8 mouse cellular contexts compared by ENCODE assay signal in the genomic region with DNA sequence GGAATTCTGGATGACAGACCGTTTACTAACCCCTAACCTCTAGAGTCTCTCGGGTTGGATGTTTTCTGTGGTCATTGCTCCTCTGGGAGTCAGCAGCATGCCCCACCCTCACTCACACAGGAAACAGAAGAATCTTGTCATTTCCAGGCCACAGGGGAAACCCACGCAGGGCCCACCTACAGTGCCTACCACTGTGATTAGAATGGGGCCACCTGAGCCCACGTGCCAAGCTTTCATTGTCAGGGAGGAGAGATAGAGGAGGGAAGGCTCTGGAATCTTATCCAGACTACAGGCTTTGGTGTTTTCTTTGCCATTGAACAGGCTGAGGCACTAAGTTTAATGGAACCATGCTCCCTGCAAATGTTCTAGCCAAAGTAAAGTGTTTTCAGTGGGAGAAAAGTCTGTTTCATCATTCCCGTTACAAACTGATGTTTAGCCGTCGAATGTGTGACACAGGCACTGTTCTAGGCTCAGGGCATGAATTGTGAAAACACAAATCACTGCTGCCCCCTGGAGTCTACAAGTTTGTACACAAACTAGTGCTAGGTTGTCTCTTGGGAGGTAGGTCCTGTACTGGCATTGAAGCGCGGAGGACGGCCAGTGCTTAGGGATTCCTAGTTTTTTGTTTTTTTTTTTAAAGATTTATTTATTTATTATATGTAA. TPM values are rescaled to one million over a fixed set of nuclear protein-coding genes. Genes with fewer than 3 reads are reported as not detected.
A peak's percentile ranks its signal among the peaks of the same experiment; 100 is the strongest.
DNase-seq lines count a peak whose midpoint lies in the region; ATAC-seq and TF ChIP-seq lines count a peak whose summit lies in the region.

No protein-coding gene starts in this region.

- H3K36me3 ChIP-seq in hindbrain, postnatal 0 days (ENCODE audit: insufficient read depth, low read length), result no peaks in the 10 kb centered on the region
- no peaks in the 10 kb centered on the region for H3K36me3 ChIP-seq in hindbrain, embryonic 14.5 days (replicated peaks; ENCODE audit: control insufficient read depth, insufficient read depth)
- no peaks in the 10 kb centered on the region for H3K36me3 ChIP-seq in heart, embryonic 14.5 days (ENCODE audit: control insufficient read depth, insufficient read depth, low read length)
- H3K36me3 ChIP-seq in liver, embryonic 14.5 days (replicated peaks; ENCODE audit: control insufficient read depth, insufficient read depth, low read depth), result no peaks in the 10 kb centered on the region
- H3K36me3 ChIP-seq in stomach, embryonic 16.5 days (ENCODE audit: control insufficient read depth, insufficient read depth, low read length), result no peaks in the 10 kb centered on the region

- no peaks in the 10 kb centered on the region for H3K9me3 ChIP-seq in hindbrain, postnatal 0 days (ENCODE audit: low read length)
- H3K9me3 ChIP-seq in hindbrain, embryonic 14.5 days (ENCODE audit: control insufficient read depth, low read length), result no peaks in the 10 kb centered on the region
- no peaks in the 10 kb centered on the region for H3K9me3 ChIP-seq in heart, embryonic 14.5 days (ENCODE audit: control insufficient read depth, low read length)
- H3K9me3 ChIP-seq in liver, embryonic 14.5 days (ENCODE audit: control insufficient read depth, low read length), result no peaks in the 10 kb centered on the region
- H3K9me3 ChIP-seq in stomach, embryonic 16.5 days (replicated peaks; ENCODE audit: control insufficient read depth, low read length), result no peaks in the 10 kb centered on the region

- H3K27ac ChIP-seq in hindbrain, postnatal 0 days, result no peak overlapping the region
- no peak overlapping the region for H3K27ac ChIP-seq in hindbrain, embryonic 14.5 days
- peak overlapping the region; percentile 33 to 72 for H3K27ac ChIP-seq in heart, embryonic 14.5 days (replicated peaks in 1 of 2; ENCODE audit: control insufficient read depth in 1 of 2, insufficient read depth in 1 of 2, low read depth in 2 of 2, low read length in 2 of 2)
- no peak overlapping the region for H3K27ac ChIP-seq in liver, embryonic 14.5 days
- peak overlapping the region; percentile 78 for H3K27ac ChIP-seq in stomach, embryonic 16.5 days (ENCODE audit: low read length)

- H3K4me2 ChIP-seq in hindbrain, postnatal 0 days (ENCODE audit: low read depth, low read length), result no peak overlapping the region
- no peak overlapping the region for H3K4me2 ChIP-seq in hindbrain, embryonic 14.5 days (replicated peaks)
- 0 out of 2 replicates have a peak overlapping the region, but pooled peaks have one; percentile 16 for H3K4me2 ChIP-seq in heart, embryonic 14.5 days (ENCODE audit: low read length)
- no peak overlapping the region for H3K4me2 ChIP-seq in liver, embryonic 14.5 days (ENCODE audit: low read depth)
- no peak overlapping the region for H3K4me2 ChIP-seq in stomach, embryonic 16.5 days (ENCODE audit: low read depth, low read length)

- no peaks in the 10 kb centered on the region for H3K4me1 ChIP-seq in hindbrain, postnatal 0 days (ENCODE audit: insufficient read depth, low read length)
- peaks cover 7% of the 10 kb centered on the region; the same call in 1 of the 2 replicates for H3K4me1 ChIP-seq in hindbrain, embryonic 14.5 days (replicated peaks; ENCODE audit: control insufficient read depth, insufficient read depth, low read length)
- H3K4me1 ChIP-seq in heart, embryonic 14.5 days (ENCODE audit: control insufficient read depth in 2 of 2, insufficient read depth in 2 of 2, low read length in 2 of 2), result peaks cover 15 to 31% of the 10 kb centered on the region in 2 experiments
- H3K4me1 ChIP-seq in liver, embryonic 14.5 days (replicated peaks; ENCODE audit: control insufficient read depth in 2 of 2, insufficient read depth in 2 of 2, low read length in 1 of 2), result peaks cover 0 to 8% of the 10 kb centered on the region in 2 experiments; a peak in 2 of 4 replicates
- H3K4me1 ChIP-seq in stomach, embryonic 16.5 days (ENCODE audit: control insufficient read depth, insufficient read depth, low read length), result 0 out of 2 replicates have a peak, but pooled peaks cover 4% of the 10 kb centered on the region

- DNase-seq in hindbrain, postnatal 0 days (ENCODE audit: low spot score), result peak; percentile 14
- DNase-seq in hindbrain, embryonic 14.5 days (ENCODE audit: low spot score), result no peak
- DNase-seq in ES-CJ7 (ENCODE audit: low read depth, low spot score), result peak; percentile 66
- DNase-seq in liver, embryonic 14.5 days (ENCODE audit: low read depth in 3 of 3, low spot score in 3 of 3), result no peak
- no peak for DNase-seq in left cerebral cortex, postnatal 36 days (ENCODE audit: low spot score in 2 of 2)
- DNase-seq in embryo, embryonic 10 days (ENCODE audit: low spot score), result no peak

- H3K27me3 ChIP-seq in hindbrain, postnatal 0 days (ENCODE audit: insufficient read depth, low read length), result no peaks in the 10 kb centered on the region
- H3K27me3 ChIP-seq in hindbrain, embryonic 14.5 days (ENCODE audit: control insufficient read depth, insufficient read depth, low read length), result no peaks in the 10 kb centered on the region
- no peaks in the 10 kb centered on the region for H3K27me3 ChIP-seq in heart, embryonic 14.5 days (ENCODE audit: control insufficient read depth, insufficient read depth, low read length)
- H3K27me3 ChIP-seq in liver, embryonic 14.5 days (ENCODE audit: control insufficient read depth, insufficient read depth, low read length), result no peaks in the 10 kb centered on the region
- H3K27me3 ChIP-seq in stomach, embryonic 16.5 days (ENCODE audit: control insufficient read depth, insufficient read depth, low read length), result no peaks in the 10 kb centered on the region

- no peak overlapping the region for H3K4me3 ChIP-seq in hindbrain, postnatal 0 days (ENCODE audit: low read length)
- no peak overlapping the region for H3K4me3 ChIP-seq in hindbrain, embryonic 14.5 days (replicated peaks; ENCODE audit: low read length)
- H3K4me3 ChIP-seq in heart, embryonic 14.5 days (ENCODE audit: control insufficient read depth in 1 of 2, insufficient read depth in 1 of 2, low read depth in 1 of 2, low read length in 2 of 2), result no peak overlapping the region
- H3K4me3 ChIP-seq in liver, embryonic 14.5 days (ENCODE audit: insufficient read depth in 1 of 2, low read depth in 2 of 2, low read length in 2 of 2), result no peak overlapping the region
- H3K4me3 ChIP-seq in stomach, embryonic 16.5 days (replicated peaks; ENCODE audit: low read length), result no peak overlapping the region

- no peak overlapping the region for H3K9ac ChIP-seq in hindbrain, postnatal 0 days (replicated peaks; ENCODE audit: low read length)
- no peak overlapping the region for H3K9ac ChIP-seq in hindbrain, embryonic 14.5 days
- no peak overlapping the region for H3K9ac ChIP-seq in heart, embryonic 14.5 days (ENCODE audit: low read length)
- H3K9ac ChIP-seq in liver, embryonic 14.5 days (replicated peaks), result no peak overlapping the region
- no peak overlapping the region for H3K9ac ChIP-seq in stomach, embryonic 16.5 days (ENCODE audit: low read length)

- no peak for TF ChIP-seq EP300 in liver, embryonic 14.5 days (IDR thresholded peaks at IDR 0.05; ENCODE audit: low read depth)

- no peak for ATAC-seq in hindbrain, postnatal 0 days
- no peak for ATAC-seq in hindbrain, embryonic 14.5 days (ENCODE audit: low FRiP score)
- ATAC-seq in heart, embryonic 14.5 days (ENCODE audit: insufficient number of reproducible peaks, insufficient read depth, low FRiP score, low read depth), result no peak
- ATAC-seq in liver, embryonic 14.5 days (ENCODE audit: insufficient read depth), result no peak
- no peak for ATAC-seq in stomach, embryonic 16.5 days (ENCODE audit: insufficient read depth, low FRiP score)

- WGBS in hindbrain, postnatal 0 days, result 80% methylated on average over 10 of the region's 10 CpGs
- whole genome bisulfite sequencing in hindbrain, embryonic 14.5 days, result 82% methylated on average over 10 of the region's 10 CpGs
- 68% methylated on average over 10 of the region's 10 CpGs for WGBS in heart, embryonic 14.5 days
- 58% methylated on average over 10 of the region's 10 CpGs for WGBS in liver, embryonic 14.5 days (ENCODE audit: insufficient replicate concordance)
- WGBS in stomach, embryonic 16.5 days, result 75% methylated on average over 10 of the region's 10 CpGs

- TF ChIP-seq CTCF in hindbrain, postnatal 0 days (IDR thresholded peaks at IDR 0.05; ENCODE audit: low read depth), result peak; percentile 45
- peak; percentile 41 for TF ChIP-seq CTCF in liver, embryonic 14.5 days (IDR thresholded peaks at IDR 0.05; ENCODE audit: low read depth)

- intact Hi-C loops in left cerebral cortex, postnatal 36 days (cut with DNase I), result no loop called here

RNA-seq across cellular contexts. Expression of a gene that starts 30.4 kb away (rescaled TPM):
- 91.3 and 94.0 TPM in 2 replicates for total RNA-seq in hindbrain, postnatal 0 days (2014; rRNA removed)
- polyA plus RNA-seq in hindbrain, postnatal 0 days (2015; fragmentation: Nextera tagmentation; extraction: Ambion mirVana), result 13.7 and 14.4 TPM in 2 replicates
- 19.9 and 22.3 TPM in 2 replicates for polyA plus RNA-seq in hindbrain, embryonic 14.5 days (2014; fragmentation: Nextera tagmentation; extraction: Ambion mirVana)
- 12.6 and 14.5 TPM in 2 replicates for polyA plus RNA-seq in heart, embryonic 14.5 days (2014; fragmentation: Nextera tagmentation; extraction: Ambion mirVana)
- polyA plus RNA-seq in liver, embryonic 14.5 days (2012; rRNA removed), result 10.1 and 11.1 TPM in 2 replicates
- 3.9 and 5.5 TPM in 2 replicates for polyA plus RNA-seq in liver, embryonic 14.5 days (2014; fragmentation: Nextera tagmentation; extraction: Ambion mirVana)
- 10.7 and 11.2 TPM in 2 replicates for polyA plus RNA-seq in stomach, embryonic 16.5 days (2015; fragmentation: Nextera tagmentation; extraction: Ambion mirVana)
- total RNA-seq in left cerebral cortex, postnatal 36 days (2021), result 100 to 1,000 TPM; 104 to 107 TPM

Comparison
In these comparisons a context has a peak if more than half of its experiments do, and no peak if none do; other contexts are left out.
1. DNase-seq: peak in hindbrain, postnatal 0 days (single experiment) and ES-CJ7 (single experiment); none in hindbrain, embryonic 14.5 days (single experiment), liver, embryonic 14.5 days (0 of 3), left cerebral cortex, postnatal 36 days (0 of 2) and embryo, embryonic 10 days (single experiment).
2. H3K27ac ChIP-seq: peak in heart, embryonic 14.5 days (2 of 2) and stomach, embryonic 16.5 days (single experiment); none in hindbrain, postnatal 0 days (single experiment), hindbrain, embryonic 14.5 days (single experiment) and liver, embryonic 14.5 days (single experiment).